Mouse (Mus musculus) frontal cortex, postnatal 10 days (tissue): Measurements from ENCODE around the gene Gm4969.
"Not testable (repeated sequence)": the region's sequence is repeated elsewhere in the genome, so short reads cannot be mapped to it uniquely, and the experiment has no call there.

Experiments
- DNase-seq, 2 experiments: peaks; one replicate each; pipeline ENCODE4 v3.0.0; 2022; ENCODE audit warnings: low spot score in 2 of 2, mixed read lengths in 1 of 2

Gene Gm4969

GRCm38 (mm10) chr7:19118028-19118771, at the start of gene Gm4969:
Gene Gm4969 (minus strand): TSS chr7:19118368.
- DNase-seq: peak; percentile 75 to 79

DNA sequence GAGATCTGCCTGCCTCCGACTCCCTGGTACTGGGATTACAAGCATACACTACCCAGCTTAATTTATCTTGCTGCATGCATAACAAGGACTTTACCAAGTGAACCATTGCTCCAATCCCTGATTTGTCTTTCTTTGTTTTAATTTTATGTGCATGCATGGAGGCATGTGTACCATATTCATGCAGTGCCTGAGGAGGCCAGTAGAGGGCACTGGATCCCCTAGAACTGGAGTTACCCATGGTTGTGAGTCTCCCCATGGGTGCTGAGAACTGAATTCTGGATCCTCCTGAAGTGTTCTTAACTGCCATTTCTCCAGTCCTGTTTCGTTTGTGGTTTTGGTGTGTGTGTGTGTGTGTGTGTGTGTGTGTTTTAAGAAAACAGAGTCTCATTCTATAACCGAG, 48.8 kb upstream of the Gm4969 start:
- no peak for DNase-seq

DNA sequence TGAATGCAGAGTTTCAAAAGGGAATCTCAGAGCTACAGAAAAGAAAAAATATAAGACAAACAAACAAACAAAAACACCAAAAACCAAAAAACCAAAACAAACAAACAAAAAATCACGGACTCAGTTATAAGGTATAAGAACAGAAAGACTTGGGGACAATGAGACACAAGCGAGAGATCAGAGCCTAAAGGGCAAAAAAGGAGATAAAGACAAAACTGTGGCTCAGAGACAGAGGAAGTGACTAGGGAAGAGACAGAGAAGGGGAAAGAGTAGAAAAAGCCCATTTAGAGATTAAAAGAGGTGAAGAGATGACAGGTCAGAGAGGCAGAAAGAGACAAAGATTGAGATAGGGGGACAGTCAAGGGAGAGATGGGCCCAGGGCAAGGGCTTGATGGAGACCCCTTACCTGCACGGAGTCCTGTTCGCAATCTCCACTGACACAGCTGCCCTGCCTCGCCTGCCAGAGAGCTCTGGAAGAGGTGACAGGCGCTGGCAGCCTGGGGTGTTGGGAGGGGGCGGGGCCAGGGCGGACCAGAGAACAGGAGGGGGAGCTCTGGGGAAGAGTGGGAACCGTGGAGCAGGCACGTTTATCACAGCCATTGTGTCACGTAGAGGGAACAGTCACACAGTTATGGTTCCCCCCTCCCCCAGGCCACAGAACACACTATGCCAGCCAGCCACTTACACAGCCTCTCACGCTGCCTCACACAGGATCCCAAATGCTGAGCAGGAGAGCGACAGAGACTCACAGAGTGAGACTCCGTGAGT, 47.7 kb upstream of the Gm4969 start, which contains the start of gene Gipr:
Gene Gipr (minus strand): TSS at position 472 of the 768 bp plus-strand sequence.
- DNase-seq: no peak

DNA sequence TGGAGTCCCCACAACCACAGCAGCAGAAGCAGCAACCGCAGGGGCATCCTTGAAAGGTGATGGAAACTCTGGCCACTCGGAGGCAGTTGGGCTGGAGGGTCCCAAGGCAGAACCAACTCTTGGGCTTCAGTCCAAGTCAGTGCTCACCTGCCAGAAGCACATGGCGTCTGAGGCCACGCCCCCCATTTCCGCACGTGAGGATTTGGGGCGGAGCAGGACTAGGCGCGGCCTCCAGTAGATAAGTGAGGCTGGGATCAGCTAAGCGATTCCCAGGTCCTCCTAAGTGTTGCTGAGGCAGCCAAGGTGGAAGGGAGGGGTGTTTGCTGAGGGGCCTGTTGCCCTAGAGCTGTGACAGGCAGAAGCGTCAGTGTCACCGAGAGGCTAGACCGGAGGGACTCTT, 46.8 kb upstream of the Gm4969 start:
- no peak for DNase-seq

GRCm38 (mm10) chr7:19164189-19164588, 46.0 kb upstream of the Gm4969 start:
- DNase-seq: no peak

DNA sequence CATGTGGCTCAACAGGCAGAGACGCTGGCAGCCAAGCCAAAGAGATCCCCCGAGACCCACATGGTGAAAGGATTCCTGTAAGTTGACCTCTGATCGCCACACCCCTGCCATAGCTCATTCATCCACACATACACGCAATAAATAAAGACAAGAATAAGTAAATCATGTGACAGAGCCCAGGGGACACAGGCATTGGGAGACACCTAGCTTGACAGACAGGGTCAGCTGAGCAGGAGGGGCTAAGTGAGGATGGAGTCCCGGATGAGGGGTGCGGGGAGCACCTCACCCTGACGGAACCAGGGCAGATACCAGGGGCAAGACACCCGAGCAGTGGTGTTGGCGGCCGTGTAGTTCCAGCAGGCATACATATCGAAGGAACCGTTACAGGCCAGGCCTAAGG, 45.6 kb upstream of the Gm4969 start:
- DNase-seq: no peak

DNA sequence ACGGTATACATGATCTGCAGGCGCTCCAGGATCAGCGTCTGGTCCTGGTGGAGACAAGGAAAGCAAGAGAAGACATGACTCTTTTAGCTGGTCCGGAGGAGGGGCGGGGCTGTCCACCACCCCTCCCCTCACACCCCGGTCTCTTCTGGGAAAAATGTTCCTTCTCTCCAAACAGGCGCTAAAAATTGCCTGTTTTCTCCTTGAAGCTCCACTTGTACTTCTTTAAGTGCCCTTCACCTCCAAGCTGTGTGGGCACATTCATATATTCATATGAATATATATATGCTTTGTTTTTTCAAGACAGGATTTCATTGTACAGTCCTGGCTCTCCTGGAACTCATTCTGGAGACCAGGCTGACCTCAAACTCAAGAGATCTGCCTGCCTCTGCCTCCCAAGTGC, 44.8 kb upstream of the Gm4969 start:
- DNase-seq: no peak

DNA sequence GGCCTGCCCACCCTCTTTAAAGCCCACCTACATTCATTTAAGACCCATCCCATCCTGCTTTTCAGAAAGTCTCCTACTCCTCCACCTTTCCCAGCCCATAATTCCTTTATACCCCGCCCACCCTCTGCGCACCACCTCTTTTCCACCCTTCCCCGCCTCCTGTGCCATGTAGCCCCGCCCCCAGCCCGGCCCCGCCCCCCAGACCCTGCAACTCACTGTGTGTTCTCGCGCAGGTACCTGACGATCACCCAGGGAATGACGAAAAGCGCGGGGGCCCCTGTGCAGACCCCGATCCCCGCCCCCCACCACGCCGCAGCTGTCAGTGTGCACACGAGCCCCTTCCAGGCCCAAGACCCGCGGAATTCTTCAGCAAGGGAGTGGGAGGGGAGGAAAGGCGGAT, 41.9 kb upstream of the Gm4969 start:
- DNase-seq: no peak

GRCm38 (mm10) chr7:19159411-19159810, 41.2 kb upstream of the Gm4969 start:
- DNase-seq: no peak

GRCm38 (mm10) chr7:19158601-19159000, 40.4 kb upstream of the Gm4969 start:
- DNase-seq: no peak

GRCm38 (mm10) chr7:19157160-19157800, 39.1 kb upstream of the Gm4969 start:
- DNase-seq: peak; percentile 84 to 89

DNA sequence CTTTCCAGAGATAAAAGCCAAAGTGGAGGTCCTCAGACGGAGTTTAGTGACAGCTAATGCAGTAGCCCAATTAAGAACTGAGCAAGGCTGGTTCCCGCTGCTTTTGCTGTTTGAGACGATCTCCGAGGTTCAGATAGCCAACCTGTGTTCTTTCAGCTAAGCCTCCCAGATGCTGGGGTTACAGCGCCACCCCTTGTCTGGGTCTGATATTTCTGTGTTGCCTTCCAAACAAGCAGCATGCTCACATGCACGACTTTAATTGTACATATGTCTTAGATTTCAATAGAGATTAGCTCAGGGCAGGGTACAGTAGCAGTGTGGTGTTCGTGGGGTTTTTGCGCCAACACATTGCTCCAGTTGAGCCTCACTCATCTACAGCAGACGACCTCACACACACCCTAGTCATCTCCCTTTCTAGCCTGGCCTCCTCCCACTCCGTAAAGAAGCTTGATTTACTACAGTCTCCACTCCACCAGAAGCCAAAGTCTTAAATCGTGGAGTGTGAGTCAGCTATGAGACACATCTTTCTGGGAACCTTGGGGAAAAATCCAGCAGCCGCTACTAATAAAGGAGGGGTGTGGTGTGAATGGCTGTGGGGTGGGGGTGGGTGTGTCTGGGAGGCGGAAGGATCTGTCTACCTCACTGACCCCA, 37.8 kb upstream of the Gm4969 start:
- no peak for DNase-seq

GRCm38 (mm10) chr7:19154796-19155195, 36.6 kb upstream of the Gm4969 start:
- no peak for DNase-seq

- not testable (repeated sequence) for DNase-seq
Observed at GRCm38 (mm10) chr7:19151121-19151520, 33.0 kb upstream of the Gm4969 start.

DNA sequence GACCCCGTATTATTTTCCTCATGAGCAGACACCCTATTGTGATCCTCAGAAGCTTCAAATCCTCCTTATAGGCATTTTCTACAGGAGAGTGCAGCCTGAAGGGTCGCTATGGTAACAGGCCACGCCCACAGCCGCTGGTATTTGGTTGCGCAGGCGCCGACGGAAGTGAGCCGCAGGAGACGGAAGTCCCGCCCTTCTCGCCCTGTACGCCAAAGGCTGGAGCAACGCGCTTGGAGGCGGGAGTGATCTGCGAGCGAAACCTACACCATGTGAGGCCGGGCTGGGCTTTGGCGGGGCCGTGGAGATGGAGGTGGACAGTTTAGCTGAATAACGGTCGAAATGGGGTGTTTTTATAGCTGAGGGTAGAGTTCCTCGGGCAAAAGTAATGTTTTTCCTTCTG, 31.5 kb upstream of the Gm4969 start, which contains the start of gene Snrpd2:
Gene Snrpd2 (plus strand): TSS at position 97 of the 400 bp plus-strand sequence.
- peak; percentile 87 to 93 for DNase-seq

GRCm38 (mm10) chr7:19148875-19149541, 30.8 kb upstream of the Gm4969 start, which contains the start of gene Qpctl:
Gene Qpctl (minus strand): TSS chr7:19149291.
- peak; percentile 98 for DNase-seq

GRCm38 (mm10) chr7:19148180-19148874, 30.2 kb upstream of the Gm4969 start:
- DNase-seq: no peak

- DNase-seq: no peak
Observed at GRCm38 (mm10) chr7:19147497-19148045, 29.4 kb upstream of the Gm4969 start.

- no peak for DNase-seq
Observed at GRCm38 (mm10) chr7:19146793-19147192, 28.6 kb upstream of the Gm4969 start.

DNA sequence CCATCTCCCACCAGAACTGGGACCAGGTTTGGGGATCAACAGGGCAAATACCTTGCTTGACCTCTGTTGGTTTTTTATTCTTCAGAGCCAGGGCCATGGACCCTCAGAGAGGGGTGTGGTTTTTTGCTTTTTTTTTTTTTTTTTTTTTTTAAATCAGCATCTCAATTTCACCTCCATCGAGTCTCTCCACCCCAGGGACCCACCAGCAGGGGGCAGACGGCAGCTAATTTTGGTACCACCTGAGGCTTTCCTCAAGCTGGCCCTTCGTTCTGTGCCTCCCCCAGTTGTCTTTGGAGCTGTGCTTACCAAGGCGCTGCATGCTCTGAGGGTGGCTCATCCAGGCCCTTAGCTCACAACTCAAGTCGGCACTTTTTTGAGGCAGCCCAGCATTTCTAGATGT, 19.2 kb upstream of the Gm4969 start:
- DNase-seq: no peak
